ENCODE assay signal across 21 mouse cellular contexts in the genomic region with DNA sequence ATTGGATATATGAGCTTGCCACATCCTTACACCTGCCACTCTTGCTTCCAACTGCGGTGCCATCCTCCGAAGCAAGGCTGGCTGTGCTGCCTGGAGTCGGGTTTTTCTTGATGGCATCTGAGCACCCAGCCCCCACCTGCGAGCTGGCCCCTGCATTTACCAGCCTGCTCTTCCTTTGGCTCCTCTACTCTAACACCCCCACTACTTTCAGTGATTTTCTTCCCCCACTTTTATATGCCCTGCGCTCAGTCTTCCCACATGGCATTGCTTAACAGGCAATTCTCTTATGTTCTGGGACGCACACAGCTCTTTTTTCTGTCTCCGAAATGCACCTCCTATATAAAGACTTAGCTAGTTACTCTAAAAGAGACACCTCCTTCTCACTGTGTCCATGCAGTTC. TPM values are rescaled to one million over a fixed set of nuclear protein-coding genes. Genes with fewer than 3 reads are reported as not detected.
DNase-seq lines count a peak whose midpoint lies in the region; ATAC-seq lines count a peak whose summit lies in the region.
"Had no signal": no experiment of that assay in that cellular context is flagged by ENCODE, and none has a peak within 500 bp of the region (broad histone marks: within the 10 kb centered on the region; RNA-seq: fewer than 3 reads in every experiment).

No protein-coding gene starts in this region.

- no peak overlapping the region for H3K27ac ChIP-seq in limb, embryonic 13.5 days
- no peak overlapping the region for H3K27ac ChIP-seq in limb, embryonic 10.5 days
- H3K27ac ChIP-seq in kidney, embryonic 14.5 days (ENCODE audit: low read depth, low read length), result no peak overlapping the region
- H3K27ac ChIP-seq: forebrain, embryonic 12.5 days; heart, embryonic 13.5 days; hindbrain, embryonic 14.5 days; intestine, embryonic 15.5 days; stomach, postnatal 0 days had no signal

- no peak overlapping the region for H3K9ac ChIP-seq in limb, embryonic 13.5 days
- no peak overlapping the region for H3K9ac ChIP-seq in kidney, embryonic 14.5 days (ENCODE audit: low read depth, low read length)
- H3K9ac ChIP-seq: intestine, embryonic 15.5 days had no signal

- ATAC-seq in frontal cortex, adult (ENCODE audit: low TSS enrichment), result peak; percentile 28
- no peak for ATAC-seq in limb, embryonic 13.5 days (ENCODE audit: low FRiP score, low read depth)
- no peak for ATAC-seq in kidney, embryonic 14.5 days (ENCODE audit: low FRiP score, low TSS enrichment)
- ATAC-seq: activated CD4-positive, CD25-positive, alpha-beta regulatory T cell, adult 4 months had no signal

- no peaks in the 10 kb centered on the region for H3K36me3 ChIP-seq in limb, embryonic 13.5 days
- H3K36me3 ChIP-seq in limb, embryonic 10.5 days, result no peaks in the 10 kb centered on the region
- no peaks in the 10 kb centered on the region for H3K36me3 ChIP-seq in kidney, embryonic 14.5 days (ENCODE audit: control insufficient read depth, insufficient read depth, low read length)
- H3K36me3 ChIP-seq: forebrain, embryonic 12.5 days; G1E; heart, embryonic 13.5 days; intestine, embryonic 15.5 days; midbrain, embryonic 10.5 days had no signal

- peaks cover 6% of the 10 kb centered on the region; the same call in 1 of the 2 replicates for H3K27me3 ChIP-seq in limb, embryonic 13.5 days
- no peaks in the 10 kb centered on the region for H3K27me3 ChIP-seq in limb, embryonic 10.5 days (ENCODE audit: low read depth, poor library complexity, severe bottlenecking)
- no peaks in the 10 kb centered on the region for H3K27me3 ChIP-seq in kidney, embryonic 14.5 days (ENCODE audit: control insufficient read depth, insufficient read depth, low read length)
- H3K27me3 ChIP-seq: heart, embryonic 13.5 days; intestine, embryonic 15.5 days had no signal

- peak overlapping the region; percentile 98; the same call in 1 of the 2 replicates for H3K4me2 ChIP-seq in limb, embryonic 13.5 days (replicated peaks)
- no peak overlapping the region for H3K4me2 ChIP-seq in kidney, embryonic 14.5 days (replicated peaks; ENCODE audit: low read depth, low read length)

- no peak for DNase-seq in frontal cortex, postnatal 25 days (ENCODE audit: low spot score in 2 of 2)
- DNase-seq in limb, embryonic 10.5 days (ENCODE audit: low spot score), result no peak
- peak; percentile 34 to 47 for DNase-seq in layer of hippocampus, adult 8-10 months (ENCODE audit: low spot score in 2 of 2)
- DNase-seq in right cerebral cortex, postnatal 14 days, result peak; percentile 39
- DNase-seq in testis, postnatal 14 days (ENCODE audit: low spot score), result no peak
- DNase-seq: adrenal gland, postnatal 14 days; kidney, adult 9 months; kidney, postnatal 4 days; retina, postnatal 1 day had no signal

- H3K9me3 ChIP-seq in limb, embryonic 13.5 days, result no peaks in the 10 kb centered on the region
- H3K9me3 ChIP-seq in limb, embryonic 10.5 days (replicated peaks), result no peaks in the 10 kb centered on the region
- no peaks in the 10 kb centered on the region for H3K9me3 ChIP-seq in kidney, embryonic 14.5 days (ENCODE audit: control insufficient read depth, low read length)
- H3K9me3 ChIP-seq: forebrain, embryonic 12.5 days; G1E; heart, embryonic 13.5 days; intestine, embryonic 15.5 days; midbrain, embryonic 10.5 days had no signal

- WGBS in limb, embryonic 13.5 days, result 80% methylated on average over 7 of the region's 7 CpGs
- WGBS in limb, embryonic 10.5 days, result 91% methylated on average over 7 of the region's 7 CpGs
- WGBS in kidney, embryonic 14.5 days, result 94% methylated on average over 7 of the region's 7 CpGs

- H3K4me1 ChIP-seq in limb, embryonic 13.5 days, result peaks cover 17% of the 10 kb centered on the region
- H3K4me1 ChIP-seq in limb, embryonic 10.5 days, result peaks cover 21% of the 10 kb centered on the region
- no peaks in the 10 kb centered on the region for H3K4me1 ChIP-seq in kidney, embryonic 14.5 days (ENCODE audit: control insufficient read depth, insufficient read depth, low read length)
- H3K4me1 ChIP-seq: intestine, embryonic 15.5 days had no signal

- no peak overlapping the region for H3K4me3 ChIP-seq in limb, embryonic 13.5 days
- H3K4me3 ChIP-seq in limb, embryonic 10.5 days, result no peak overlapping the region
- H3K4me3 ChIP-seq in kidney, embryonic 14.5 days (ENCODE audit: low read length), result no peak overlapping the region

RNA-seq across cellular contexts. Expression of a gene that starts 1.2 kb away (rescaled TPM):
- 1.3 and 1.6 TPM in 2 replicates for polyA plus RNA-seq in limb, embryonic 13.5 days (2015; fragmentation: Nextera tagmentation; extraction: Ambion mirVana)
- 1.6 and 1.8 TPM in 2 replicates for polyA plus RNA-seq in limb, embryonic 10.5 days (2016; fragmentation: Nextera tagmentation; extraction: Ambion mirVana)
- total RNA-seq in layer of hippocampus, adult 8-10 months (2022), result 1 to 10 TPM; 2.0 to 3.5 (median 3.3) TPM
- 2.7 and 2.8 TPM in 2 replicates for polyA plus RNA-seq in kidney, embryonic 14.5 days (2014; fragmentation: Nextera tagmentation; extraction: Ambion mirVana)
- total RNA-seq: G1E had no signal
- polyA plus RNA-seq: activated CD4-positive, CD25-positive, alpha-beta regulatory T cell, adult 4 months; G1E had no signal

RNA-seq across cellular contexts. Expression of a gene that starts 54.5 kb away (rescaled TPM):
- 0.13 and 0.31 TPM in 2 replicates for polyA plus RNA-seq in limb, embryonic 13.5 days (2015; fragmentation: Nextera tagmentation; extraction: Ambion mirVana)
- polyA plus RNA-seq in limb, embryonic 10.5 days (2016; fragmentation: Nextera tagmentation; extraction: Ambion mirVana), result 0.08 and 0.34 TPM in 2 replicates
- total RNA-seq in layer of hippocampus, adult 8-10 months (2022), result 10 to 100 TPM; 19.4 to 21.8 (median 20.7) TPM
- polyA plus RNA-seq in kidney, embryonic 14.5 days (2014; fragmentation: Nextera tagmentation; extraction: Ambion mirVana), result 0.14 and 0.20 TPM in 2 replicates
- total RNA-seq: granulocyte monocyte progenitor cell, adult 5-6 weeks had no signal
- polyA plus RNA-seq: activated CD4-positive, CD25-positive, alpha-beta regulatory T cell, adult 4 months; G1E had no signal

Comparison
In these comparisons a context has a peak if more than half of its experiments do, and no peak if none do; other contexts are left out.
1. DNase-seq: peak in layer of hippocampus, adult 8-10 months (2 of 2) and right cerebral cortex, postnatal 14 days (single experiment); none in frontal cortex, postnatal 25 days (0 of 2), limb, embryonic 10.5 days (single experiment) and testis, postnatal 14 days (single experiment).